Mouse (Mus musculus) ES-Bruce4 (cell line): ENCODE results near the gene Cdkl3. TPM values are rescaled to one million over a fixed set of nuclear protein-coding genes. Genes with fewer than 3 reads are reported as not detected.

ENCODE experiments used
- H3K27ac ChIP-seq: 2 replicates; pipeline ENCODE4 v1.5.1; 2012; ENCODE audit warnings: low read length, inconsistent platforms; ENCODE audit not compliant: insufficient read depth
- H3K27me3 ChIP-seq: 2 replicates; pipeline ENCODE4 v1.6.1; 2012; ENCODE audit warnings: mild to moderate bottlenecking, low read length, inconsistent platforms; ENCODE audit not compliant: control insufficient read depth, poor library complexity, insufficient read depth, severe bottlenecking
- H3K36me3 ChIP-seq: 2 replicates; pipeline ENCODE4 v1.6.1; 2012; ENCODE audit warnings: inconsistent platforms, mild to moderate bottlenecking, low read length, moderate library complexity; ENCODE audit not compliant: control insufficient read depth, poor library complexity, insufficient read depth, severe bottlenecking
- H3K4me1 ChIP-seq: one replicate; pipeline ENCODE4 v1.8.1; 2011; ENCODE audit warnings: low read length; ENCODE audit not compliant: control insufficient read depth, insufficient read depth
- H3K4me3 ChIP-seq: 2 replicates; pipeline ENCODE4 v1.5.1; 2011; ENCODE audit warnings: low read depth, mild to moderate bottlenecking, low read length
- H3K9ac ChIP-seq: 2 replicates; pipeline ENCODE4 v1.6.1; 2012; ENCODE audit warnings: low read depth, mild to moderate bottlenecking, inconsistent platforms; ENCODE audit not compliant: poor library complexity, severe bottlenecking
- H3K9me3 ChIP-seq: replicated peaks from 2 replicates; pipeline ENCODE4 v1.6.1; 2012; ENCODE audit warnings: mild to moderate bottlenecking, low read length, inconsistent platforms; ENCODE audit not compliant: control insufficient read depth, poor library complexity, insufficient read depth, severe bottlenecking
- CTCF ChIP-seq: IDR thresholded peaks from one replicate; pipeline ENCODE4 v1.8.1; 2011; ENCODE audit warnings: low read depth, low read length
- EP300 ChIP-seq: IDR thresholded peaks from 2 replicates; pipeline ENCODE4 v1.6.1; 2011; ENCODE audit warnings: low read depth, low read length; ENCODE audit not compliant: insufficient read depth
- POLR2A ChIP-seq: IDR thresholded peaks from one replicate; pipeline ENCODE4 v1.8.1; 2011; ENCODE audit warnings: low read length; ENCODE audit not compliant: insufficient read depth
- polyA plus RNA-seq: library from polyadenylated mRNA; stranded (reverse); fragments of >200 nt; gene quantifications from 2 replicates; pipeline ENCODE4 v1.2.4, GENCODE M21; 2011; ENCODE audit warnings: low read depth; ENCODE audit not compliant: missing spikeins, insufficient read depth, insufficient read length

Cdkl3 gene
- polyA plus RNA-seq, 1 experiment, result 12.9 TPM

GRCm38 (mm10) chr11:52003505-52003771 lies 583 bp upstream of the Cdkl3 start:
- no peaks in the 10 kb centered on the region for H3K4me1 ChIP-seq
- peak overlapping the region; percentile 91 for H3K9ac ChIP-seq
- H3K9me3 ChIP-seq, result no peaks in the 10 kb centered on the region
- TF ChIP-seq POLR2A, result no peak
- no peak for TF ChIP-seq EP300
- TF ChIP-seq CTCF, result no peak
- no peaks in the 10 kb centered on the region for H3K27me3 ChIP-seq
- no peaks in the 10 kb centered on the region for H3K36me3 ChIP-seq
- H3K27ac ChIP-seq, result peak overlapping the region; percentile 97
- H3K4me3 ChIP-seq, result peak overlapping the region; percentile 88

DNA sequence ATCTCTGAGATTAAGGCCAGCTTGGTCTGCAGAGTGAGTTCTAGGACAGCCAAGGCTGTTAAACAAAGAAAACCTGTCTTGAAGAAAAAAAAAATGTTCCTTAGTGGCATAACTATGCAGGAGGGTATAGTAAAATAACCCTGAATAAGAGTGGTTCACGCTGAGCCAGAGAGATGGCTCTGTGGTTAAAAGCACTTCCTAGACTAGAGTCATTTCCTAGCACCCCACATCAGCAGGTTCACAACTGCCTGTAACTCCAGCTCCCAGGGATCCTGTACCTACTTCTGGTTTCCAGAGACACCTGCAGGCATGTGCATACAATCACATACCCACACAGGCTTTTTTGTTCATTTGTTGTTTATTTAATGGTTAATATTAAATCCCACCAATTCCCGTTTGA lies 1.6 kb downstream of the Cdkl3 start:
- Histone ChIP-seq H3K27ac (no peak overlapping the region), H3K4me3 (no peak overlapping the region)

DNA sequence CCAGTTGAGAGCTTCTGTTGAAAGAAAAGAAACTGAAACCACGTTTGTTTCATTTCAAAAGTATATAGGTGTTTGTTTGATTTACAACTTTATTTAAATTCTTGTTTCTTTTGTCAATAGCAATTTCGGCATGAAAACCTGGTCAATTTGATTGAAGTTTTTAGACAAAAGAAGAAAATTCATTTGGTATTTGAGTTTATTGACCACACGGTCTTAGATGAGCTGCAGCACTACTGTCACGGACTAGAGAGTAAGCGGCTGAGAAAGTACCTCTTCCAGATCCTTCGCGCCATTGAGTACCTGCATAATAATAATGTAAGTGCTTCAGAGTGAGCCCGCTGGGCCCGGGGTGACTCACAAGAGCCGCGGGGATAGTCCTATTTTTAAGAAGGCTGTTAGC lies 7.0 kb downstream of the Cdkl3 start:
- no peak overlapping the region for H3K27ac ChIP-seq
- no peak overlapping the region for H3K4me3 ChIP-seq
- TF ChIP-seq CTCF (no peak), EP300 (no peak), POLR2A (no peak)

More for the DNA sequence above, 1.6 kb downstream of the Cdkl3 start:
- Histone ChIP-seq H3K27me3 (no peaks in the 10 kb centered on the region), H3K9me3 (no peaks in the 10 kb centered on the region), H3K4me1 (no peaks in the 10 kb centered on the region), H3K9ac (no peak overlapping the region), H3K36me3 (no peaks in the 10 kb centered on the region)
- TF ChIP-seq CTCF (no peak), POLR2A (no peak), EP300 (no peak)

DNA sequence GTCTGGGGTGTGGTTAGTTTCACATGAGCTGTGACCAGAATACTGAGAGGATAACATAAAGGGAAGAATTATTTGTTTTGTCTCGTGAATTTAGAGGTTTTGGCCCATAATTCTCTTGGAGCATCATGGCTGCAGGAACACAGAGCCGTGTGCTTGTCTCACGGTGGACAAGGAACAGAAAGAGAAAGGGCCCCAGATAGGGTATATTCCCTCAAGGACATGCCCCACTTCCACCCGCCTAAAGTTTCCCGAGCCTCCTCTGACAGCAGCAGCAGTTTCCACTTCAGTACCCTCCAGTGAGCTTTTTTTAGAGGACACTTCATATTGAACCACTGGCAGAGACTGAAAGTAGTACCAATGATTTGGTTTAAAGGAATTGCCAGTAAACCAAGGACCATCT lies 7.5 kb downstream of the Cdkl3 start:
- no peaks in the 10 kb centered on the region for H3K4me1 ChIP-seq
- no peaks in the 10 kb centered on the region for H3K9me3 ChIP-seq
- no peak overlapping the region for H3K9ac ChIP-seq
- no peak overlapping the region for H3K27ac ChIP-seq
- no peak overlapping the region for H3K4me3 ChIP-seq
- TF ChIP-seq POLR2A (no peak), CTCF (no peak), EP300 (no peak)
- no peaks in the 10 kb centered on the region for H3K36me3 ChIP-seq
- H3K27me3 ChIP-seq, result no peaks in the 10 kb centered on the region

More for the DNA sequence above, 7.0 kb downstream of the Cdkl3 start:
- Histone ChIP-seq H3K9ac (no peak overlapping the region), H3K27me3 (no peaks in the 10 kb centered on the region), H3K4me1 (no peaks in the 10 kb centered on the region), H3K9me3 (no peaks in the 10 kb centered on the region), H3K36me3 (no peaks in the 10 kb centered on the region)

GRCm38 (mm10) chr11:52018217-52018616 lies 14.2 kb downstream of the Cdkl3 start:
- Histone ChIP-seq H3K4me1 (no peaks in the 10 kb centered on the region), H3K36me3 (no peaks in the 10 kb centered on the region), H3K27ac (no peak overlapping the region), H3K27me3 (no peaks in the 10 kb centered on the region), H3K4me3 (no peak overlapping the region), H3K9ac (no peak overlapping the region), H3K9me3 (no peaks in the 10 kb centered on the region)
- TF ChIP-seq EP300 (no peak), CTCF (no peak), POLR2A (no peak)

DNA sequence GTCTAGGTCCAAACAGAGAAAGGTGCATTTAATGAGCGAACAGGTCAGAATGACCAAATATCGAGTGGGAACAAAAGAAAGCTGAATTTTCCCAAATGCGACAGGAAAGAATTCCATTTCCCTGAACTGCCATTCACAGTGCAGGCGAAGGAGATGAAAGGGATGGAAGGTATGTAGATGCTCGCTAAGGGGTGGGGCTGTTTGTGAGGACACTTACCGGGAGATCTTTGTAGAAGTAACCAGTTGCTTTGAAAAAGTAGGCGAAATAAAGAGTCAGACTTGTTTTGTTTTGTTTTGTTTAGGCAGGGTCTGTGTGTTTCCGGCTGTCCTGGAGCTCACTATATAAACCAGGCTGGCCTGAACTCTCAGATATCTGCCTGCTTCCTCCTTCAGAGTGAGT lies 28.3 kb downstream of the Cdkl3 start:
- Histone ChIP-seq H3K27me3 (no peaks in the 10 kb centered on the region), H3K4me3 (no peak overlapping the region), H3K27ac (no peak overlapping the region), H3K9ac (no peak overlapping the region), H3K36me3 (no peaks in the 10 kb centered on the region), H3K9me3 (no peaks in the 10 kb centered on the region), H3K4me1 (no peaks in the 10 kb centered on the region)
- no peak for TF ChIP-seq EP300
- TF ChIP-seq POLR2A, result no peak
- TF ChIP-seq CTCF, result no peak
